Mouse (Mus musculus) CH12.LX (cell line): ENCODE data around the gene Cst9.

Experiments
- CTCF ChIP-seq, 2 experiments: IDR thresholded peaks in 1 of 2; conservative IDR thresholded peaks in 1 of 2; 2 replicates each; pipeline ENCODE4 v1.5.1; 2011 to 2012; ENCODE audit warnings: low read depth in 2 of 2, low read length in 2 of 2, improper control_type of control experiment in 1 of 2, inconsistent platforms in 1 of 2, mild to moderate bottlenecking in 1 of 2, moderate library complexity in 1 of 2
- ETS1 ChIP-seq: conservative IDR thresholded peaks from 2 replicates; pipeline ENCODE4 v1.6.1; 2012; ENCODE audit warnings: low read depth, mild to moderate bottlenecking, inconsistent platforms, low read length, improper control_type of control experiment, moderate library complexity
- JUND ChIP-seq: conservative IDR thresholded peaks from 2 replicates; pipeline ENCODE4 v1.6.1; 2011; ENCODE audit warnings: low read depth, low read length, improper control_type of control experiment
- KAT2A ChIP-seq: IDR thresholded peaks from 2 replicates; pipeline ENCODE4 v1.6.1; 2012; ENCODE audit warnings: low read length, improper control_type of control experiment, inconsistent platforms; ENCODE audit not compliant: insufficient replicate concordance
- MAFK ChIP-seq: IDR thresholded peaks from 2 replicates; pipeline ENCODE4 v1.6.1; 2011; ENCODE audit warnings: low read length, improper control_type of control experiment; ENCODE audit not compliant: insufficient replicate concordance
- MAZ ChIP-seq: IDR thresholded peaks from 2 replicates; pipeline ENCODE4 v1.6.1; 2012; ENCODE audit warnings: low read depth, mild to moderate bottlenecking, inconsistent platforms, low read length, improper control_type of control experiment, moderate library complexity
- POLR2A ChIP-seq: IDR thresholded peaks from 2 replicates; pipeline ENCODE4 v1.6.1; 2011; ENCODE audit warnings: low read depth, mild to moderate bottlenecking, improper control_type of control experiment, low read length
- RAD21 ChIP-seq: IDR thresholded peaks from 2 replicates; pipeline ENCODE4 v1.6.1; 2011; ENCODE audit warnings: low read depth, mild to moderate bottlenecking, low read length, improper control_type of control experiment, moderate library complexity

GRCm38 (mm10) chr2:148874617-148875334 is 39.8 kb downstream of the Cst9 start:
- TF ChIP-seq CTCF (conservative IDR thresholded peaks at IDR 0.05 in 1 of 2, IDR thresholded peaks at IDR 0.05 in 1 of 2; ENCODE audit: low read depth in 2 of 2, low read length in 2 of 2) (no peak), POLR2A (no peak), RAD21 (no peak), JUND (no peak), ETS1 (no peak), MAZ (no peak), MAFK (no peak), KAT2A (no peak)
